Mouse (Mus musculus): ENCODE measurements around the gene Gfra4. TPM values are rescaled to one million over a fixed set of nuclear protein-coding genes. Genes with fewer than 3 reads are reported as not detected.

The Gfra4 gene
- total RNA-seq (2021), result 10 to 100 TPM; 62.8 to 64.0 TPM
- long read RNA-seq, experiment 1, transcript Gfra4-207 (2 exons, 1,791 nt), result minor isoform, 10 of 59 reads
- long read RNA-seq, experiment 1, transcript Gfra4-208 (4 exons, 1,125 nt), result major isoform, 19 of 59 reads
- long read RNA-seq, experiment 1, partial matches to known transcripts, result 11 of 59 reads
- long read RNA-seq, experiment 1, other reads (novel, unspliced or antisense), result 19 of 59 reads
- long read RNA-seq, experiment 2, transcript Gfra4-208 (4 exons, 1,125 nt), result major isoform, 20 of 75 reads
- long read RNA-seq, experiment 2, transcript Gfra4-207 (2 exons, 1,791 nt), result minor isoform, 11 of 75 reads
- long read RNA-seq, experiment 2, partial matches to known transcripts, result 22 of 75 reads
- long read RNA-seq, experiment 2, other reads (novel, unspliced or antisense), result 22 of 75 reads

- H3K27ac ChIP-seq, result peak within 1 kb of the TSS; percentile 96
- DNase-seq (ENCODE audit: low spot score in 2 of 2), result no peak
- peak within 1 kb of the TSS; percentile 68 for H3K4me3 ChIP-seq
- no peak for TF ChIP-seq CTCF (conservative IDR thresholded peaks at IDR 0.05)
These were observed at the start of gene Gfra4 for GRCm38 (mm10) chr2:131042988-131043387. Gene Gfra4, minus strand, starts transcription at chr2:131043088.

DNA sequence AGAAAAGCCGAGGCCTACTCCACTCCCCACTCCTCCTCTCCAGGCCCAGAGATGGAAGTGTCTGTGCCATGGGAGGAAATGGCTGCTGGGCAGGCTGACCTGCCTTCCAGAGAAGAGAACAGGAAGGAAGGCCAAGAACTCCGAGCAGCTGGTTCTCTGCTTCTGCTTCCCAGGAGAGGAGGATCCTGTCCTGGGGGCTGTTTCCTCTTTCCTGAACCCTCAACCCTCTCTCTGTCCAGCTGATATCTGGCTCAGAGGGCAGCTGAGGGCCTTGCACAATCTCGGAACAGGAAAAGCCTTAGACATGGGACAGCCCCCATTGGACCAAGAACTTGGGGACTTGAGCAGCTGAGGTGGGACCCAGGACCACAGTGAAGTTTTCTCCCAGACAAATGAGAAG is 48.0 kb upstream of the Gfra4 start:
- no peak for DNase-seq (ENCODE audit: low spot score in 2 of 2)
- Histone ChIP-seq H3K27ac (no peak overlapping the region), H3K4me3 (no peak overlapping the region)
- TF ChIP-seq CTCF (conservative IDR thresholded peaks at IDR 0.05), result no peak

DNA sequence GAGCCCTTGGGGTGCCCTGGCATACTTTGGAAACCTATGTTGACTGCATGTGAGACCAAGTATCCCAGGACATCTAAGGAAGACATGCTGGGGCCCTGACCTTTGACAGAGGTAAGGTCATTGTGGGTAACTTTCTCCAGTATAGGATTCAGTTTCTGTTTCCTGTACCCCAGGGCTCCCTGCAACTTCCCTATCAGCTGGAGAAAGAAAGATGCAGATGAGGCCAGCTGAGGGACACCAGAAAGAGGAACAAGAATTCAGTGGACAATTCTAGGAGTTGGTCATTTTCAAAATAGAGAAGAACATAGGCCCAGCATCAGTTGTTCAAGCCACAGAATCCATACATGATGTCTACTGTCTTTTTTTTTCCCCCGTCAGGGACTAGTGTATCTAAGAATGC is 46.7 kb upstream of the Gfra4 start:
- TF ChIP-seq CTCF (conservative IDR thresholded peaks at IDR 0.05), result no peak
- no peak overlapping the region for H3K4me3 ChIP-seq
- H3K27ac ChIP-seq, result no peak overlapping the region
- DNase-seq (ENCODE audit: low spot score in 2 of 2), result no peak

DNA sequence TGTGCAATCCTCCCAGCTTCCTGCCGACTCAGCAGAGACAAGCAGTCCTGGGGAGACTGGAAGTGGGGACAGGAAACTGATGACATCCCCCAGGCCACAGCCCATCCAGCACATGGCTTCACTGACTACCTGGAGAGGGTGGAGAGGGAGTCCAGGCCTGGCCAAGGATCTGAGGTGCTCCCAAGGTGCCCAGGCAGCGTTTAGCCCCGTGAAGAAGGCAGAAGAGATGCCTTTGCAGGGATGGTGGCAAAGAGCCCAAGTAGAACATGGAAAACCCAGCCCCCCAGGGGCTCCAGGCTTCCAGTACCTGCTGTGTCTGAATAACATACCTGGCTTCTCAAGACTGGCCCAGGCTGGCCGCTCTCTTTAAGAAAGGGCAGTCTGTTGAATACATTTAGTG is 45.7 kb upstream of the Gfra4 start:
- no peak for TF ChIP-seq CTCF (conservative IDR thresholded peaks at IDR 0.05)

GRCm38 (mm10) chr2:131086667-131087390 is 43.9 kb upstream of the Gfra4 start, which contains the start of gene Siglec1:
Gene Siglec1, minus strand, starts transcription at chr2:131086765.
- Histone ChIP-seq H3K4me3 (no peak within 1 kb of the TSS), H3K27ac (no peak within 1 kb of the TSS)
- TF ChIP-seq CTCF (conservative IDR thresholded peaks at IDR 0.05), result no peak
- no peak for DNase-seq (ENCODE audit: low spot score in 2 of 2)

More for the DNA sequence above, 45.7 kb upstream of the Gfra4 start:
- no peak for DNase-seq (ENCODE audit: low spot score in 2 of 2)
- Histone ChIP-seq H3K27ac (no peak overlapping the region), H3K4me3 (no peak overlapping the region)

- no peak for TF ChIP-seq CTCF (conservative IDR thresholded peaks at IDR 0.05)
- DNase-seq (ENCODE audit: low spot score in 2 of 2), result no peak
- no peak overlapping the region for H3K27ac ChIP-seq
- no peak overlapping the region for H3K4me3 ChIP-seq
These were observed 41.3 kb upstream of the Gfra4 start for GRCm38 (mm10) chr2:131084206-131084605.

- TF ChIP-seq CTCF (conservative IDR thresholded peaks at IDR 0.05), result no peak
- no peak overlapping the region for H3K27ac ChIP-seq
These were observed 37.6 kb upstream of the Gfra4 start for GRCm38 (mm10) chr2:131080507-131080906.

DNA sequence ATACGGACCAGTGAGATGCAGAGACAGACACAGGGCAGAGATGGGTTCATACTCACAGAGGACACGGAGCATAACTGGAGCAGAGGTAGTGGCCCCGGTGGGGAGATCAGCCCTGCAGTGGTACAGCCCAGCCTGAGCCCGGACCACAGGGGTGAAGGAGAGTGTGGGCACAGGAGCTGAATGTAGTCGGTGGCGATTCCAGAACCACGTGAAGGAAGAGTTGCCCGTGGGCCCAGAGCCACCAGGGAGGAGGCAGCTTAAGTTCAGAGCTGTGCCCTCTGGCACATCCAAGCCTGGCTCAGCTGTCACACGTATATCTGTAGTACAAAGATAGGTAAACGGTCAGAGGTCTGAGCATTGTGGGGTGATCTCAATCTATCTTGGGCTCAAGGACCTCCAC is 29.6 kb upstream of the Gfra4 start:
- no peak for TF ChIP-seq CTCF (conservative IDR thresholded peaks at IDR 0.05)
- H3K4me3 ChIP-seq, result no peak overlapping the region
- H3K27ac ChIP-seq, result no peak overlapping the region
- no peak for DNase-seq (ENCODE audit: low spot score in 2 of 2)

More at GRCm38 (mm10) chr2:131080507-131080906, 37.6 kb upstream of the Gfra4 start:
- H3K4me3 ChIP-seq, result no peak overlapping the region
- no peak for DNase-seq (ENCODE audit: low spot score in 2 of 2)

GRCm38 (mm10) chr2:131067481-131067880 is 24.6 kb upstream of the Gfra4 start:
- no peak overlapping the region for H3K27ac ChIP-seq
- no peak overlapping the region for H3K4me3 ChIP-seq
- TF ChIP-seq CTCF (conservative IDR thresholded peaks at IDR 0.05), result no peak
- no peak for DNase-seq (ENCODE audit: low spot score in 2 of 2)

DNA sequence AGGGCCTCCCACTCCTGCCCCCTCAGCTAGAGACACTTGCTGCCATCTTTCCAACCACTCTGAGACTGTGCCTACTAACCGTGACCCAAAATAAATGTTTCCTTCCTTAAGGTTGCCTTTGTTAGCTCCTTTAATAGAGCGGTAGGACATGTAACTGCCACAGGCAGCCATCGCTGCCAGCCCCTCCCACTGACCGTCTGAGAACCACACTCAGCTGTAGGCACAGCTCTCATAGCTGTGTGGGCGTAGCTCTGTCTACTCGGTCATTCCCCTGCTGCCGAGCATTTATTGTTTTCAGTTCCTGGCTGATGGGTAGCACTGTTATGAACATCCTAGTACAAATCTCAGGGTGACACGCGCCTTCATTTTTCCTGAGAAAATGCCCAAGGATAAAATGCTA is 23.5 kb upstream of the Gfra4 start:
- H3K27ac ChIP-seq, result no peak overlapping the region
- no peak overlapping the region for H3K4me3 ChIP-seq
- DNase-seq (ENCODE audit: low spot score in 2 of 2), result no peak
- TF ChIP-seq CTCF (conservative IDR thresholded peaks at IDR 0.05), result no peak

- TF ChIP-seq CTCF (conservative IDR thresholded peaks at IDR 0.05), result no peak
- H3K27ac ChIP-seq, result no peak within 1 kb of the TSS
- no peak for DNase-seq (ENCODE audit: low spot score in 2 of 2)
- peak within 1 kb of the TSS; percentile 28 for H3K4me3 ChIP-seq
These were observed 20.5 kb upstream of the Gfra4 start, which contains the start of gene Adam33 for GRCm38 (mm10) chr2:131063404-131063864. Gene Adam33, minus strand, starts transcription at chr2:131063814.

- no peak overlapping the region for H3K4me3 ChIP-seq
- DNase-seq (ENCODE audit: low spot score in 2 of 2), result no peak
- H3K27ac ChIP-seq, result no peak overlapping the region
- TF ChIP-seq CTCF (conservative IDR thresholded peaks at IDR 0.05), result no peak
These were observed 18.7 kb upstream of the Gfra4 start for GRCm38 (mm10) chr2:131061607-131062006.

DNA sequence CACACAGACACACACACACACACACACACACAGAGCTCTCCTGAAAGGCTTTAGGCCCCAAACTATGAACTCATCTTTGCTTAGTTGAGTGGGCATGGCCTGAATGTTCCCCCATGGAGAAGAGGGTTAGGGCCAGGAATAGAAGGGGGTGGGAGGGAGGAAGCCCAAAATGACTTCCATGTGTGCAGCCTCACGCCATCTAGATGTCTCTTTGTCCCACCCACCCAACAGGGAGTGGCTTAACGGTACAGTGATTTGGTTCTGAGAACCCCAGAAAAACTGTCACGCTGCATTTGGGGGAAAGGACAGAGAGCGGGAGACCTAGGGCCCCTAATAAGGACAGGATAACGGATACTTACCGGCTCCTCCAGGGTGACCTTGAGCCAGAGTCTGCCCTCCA is 17.9 kb upstream of the Gfra4 start:
- DNase-seq (ENCODE audit: low spot score in 2 of 2), result no peak
- Histone ChIP-seq H3K27ac (no peak overlapping the region), H3K4me3 (no peak overlapping the region)
- no peak for TF ChIP-seq CTCF (conservative IDR thresholded peaks at IDR 0.05)
